Mouse (Mus musculus) intestine, embryonic 14.5 days (tissue): ENCODE measurements around the gene Atg4b. TPM values are rescaled to one million over a fixed set of nuclear protein-coding genes. Genes with fewer than 3 reads are reported as not detected.
A peak's percentile ranks its signal among the peaks of the same experiment; 100 is the strongest.

Experiments
- ATAC-seq: fragments of 200-750 bp; cut with Nextera tagmentation; replicated peaks from 2 replicates; pipeline ENCODE4 v1.8.0; 2017; ENCODE audit warnings: low read depth, moderate number of reproducible peaks, moderate TSS enrichment, moderate library complexity; ENCODE audit not compliant: low FRiP score, low TSS enrichment
- DNase-seq: peaks from one replicate; pipeline ENCODE4 v3.0.0-alpha.2; 2018; ENCODE audit warnings: low spot score
- H3K27ac ChIP-seq: fragments of 300-500 bp; sonication (generic); 2 replicates; pipeline ENCODE4 v1.5.1; 2014; ENCODE audit warnings: low read depth, mild to moderate bottlenecking, control low read depth
- H3K27me3 ChIP-seq: fragments of 300-500 bp; sonication (generic); replicated peaks from 2 replicates; pipeline ENCODE4 v1.6.1; 2014; ENCODE audit warnings: low read length, control low read depth; ENCODE audit not compliant: control insufficient read depth, insufficient read depth
- H3K36me3 ChIP-seq: fragments of 300-500 bp; sonication (generic); 2 replicates; pipeline ENCODE4 v1.6.1; 2014; ENCODE audit warnings: low read length, control low read depth; ENCODE audit not compliant: control insufficient read depth, insufficient read depth
- H3K4me1 ChIP-seq: fragments of 300-500 bp; sonication (generic); replicated peaks from 2 replicates; pipeline ENCODE4 v1.6.1; 2014; ENCODE audit warnings: low read length, control low read depth, mixed read lengths; ENCODE audit not compliant: control insufficient read depth, insufficient read depth
- H3K4me2 ChIP-seq: fragments of 300-500 bp; sonication (generic); 2 replicates; pipeline ENCODE4 v1.6.1; 2014; ENCODE audit warnings: low read length
- H3K4me3 ChIP-seq: fragments of 300-500 bp; sonication (generic); 2 replicates; pipeline ENCODE4 v1.5.1; 2014; ENCODE audit warnings: low read depth, low read length, control low read depth, mixed read lengths
- H3K9ac ChIP-seq: fragments of 300-500 bp; sonication (generic); 2 replicates; pipeline ENCODE4 v1.6.1; 2014; ENCODE audit warnings: mild to moderate bottlenecking, low read length
- H3K9me3 ChIP-seq: fragments of 300-500 bp; sonication (generic); 2 replicates; pipeline ENCODE4 v1.6.1; 2016; ENCODE audit warnings: low read length, control low read depth; ENCODE audit not compliant: control insufficient read depth
- WGBS: fragments of 180-500 bp; shearing (Covaris S2); extraction: QIAGEN DNeasy Blood & Tissue Kit; methylation state at CpG from one replicate; pipeline ENCODE4 v1.1.7; 2014; 5-methylcytosine and 5-hydroxymethylcytosine counted together
- polyA plus RNA-seq: library from polyadenylated mRNA; unstranded; fragments of >200 nt; fragmentation: Nextera tagmentation; extraction: Ambion mirVana; gene quantifications from 2 replicates; pipeline ENCODE4 v1.2.1, GENCODE M21; 2014

The Atg4b gene
- polyA plus RNA-seq, 1 experiment from 2014 or later, result 82.4 TPM

DNA sequence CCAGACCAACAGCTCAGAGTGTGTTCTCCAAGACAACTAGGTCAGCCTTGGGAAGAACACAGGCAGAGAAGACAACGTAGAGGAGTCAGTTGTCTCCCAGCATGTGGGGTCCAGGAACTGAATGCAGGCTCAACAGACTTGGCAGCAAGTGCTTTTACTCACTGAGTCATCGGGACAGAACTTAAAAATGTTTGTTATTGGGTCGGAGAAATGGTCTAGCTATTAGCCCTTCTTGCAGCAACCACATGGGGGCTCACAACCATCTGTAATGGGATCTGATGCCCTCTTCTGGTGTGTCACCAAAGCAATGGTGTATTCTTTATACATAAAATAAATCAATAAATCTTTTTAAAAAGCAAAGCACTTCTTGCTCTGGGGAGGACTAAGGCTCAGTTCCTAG is 25.2 kb upstream of the Atg4b start:
- Histone ChIP-seq H3K36me3 (peaks cover 24% of the 10 kb centered on the region), H3K9me3 (no peaks in the 10 kb centered on the region), H3K4me2 (no peak overlapping the region), H3K4me3 (no peak overlapping the region), H3K27me3 (no peaks in the 10 kb centered on the region), H3K4me1 (no peaks in the 10 kb centered on the region), H3K27ac (no peak overlapping the region), H3K9ac (no peak overlapping the region)
- ATAC-seq, result no peak
- no peak for DNase-seq
- WGBS, result 84% methylated on average over 3 of the region's 3 CpGs

- H3K27ac ChIP-seq, result no peak overlapping the region
- no peaks in the 10 kb centered on the region for H3K4me1 ChIP-seq
- peaks cover 24% of the 10 kb centered on the region for H3K36me3 ChIP-seq
- no peaks in the 10 kb centered on the region for H3K27me3 ChIP-seq
- H3K9ac ChIP-seq, result no peak overlapping the region
- H3K4me2 ChIP-seq, result no peak overlapping the region
- 63% methylated on average over 3 of the region's 3 CpGs for WGBS
- peak; percentile 69 for DNase-seq
- ATAC-seq, result 0 out of 2 replicates have a peak, but pooled peaks have one; percentile 28
- no peaks in the 10 kb centered on the region for H3K9me3 ChIP-seq
- no peak overlapping the region for H3K4me3 ChIP-seq
These were observed 24.3 kb upstream of the Atg4b start for GRCm38 (mm10) chr1:93726974-93727373.

DNA sequence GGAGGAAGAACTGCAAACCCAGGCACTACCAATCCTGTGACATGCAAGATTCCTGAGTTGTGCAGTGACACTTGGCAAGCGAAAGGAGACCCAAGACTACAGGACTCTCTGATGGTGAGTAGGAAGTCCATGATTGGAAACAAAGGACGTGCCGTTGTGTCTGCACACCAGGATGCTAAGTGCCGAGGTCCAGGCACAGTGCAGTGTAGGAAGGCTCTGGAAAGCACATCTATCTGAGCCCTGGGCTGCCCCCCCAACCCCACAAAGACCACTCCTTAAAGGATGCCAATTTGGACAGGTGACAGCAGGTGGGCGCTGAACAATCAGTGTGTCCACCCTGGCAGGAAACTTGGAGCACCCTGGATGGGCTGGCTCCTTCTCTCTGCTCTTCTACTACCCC is 20.2 kb upstream of the Atg4b start:
- H3K9ac ChIP-seq, result no peak overlapping the region
- H3K36me3 ChIP-seq, result no peaks in the 10 kb centered on the region
- WGBS, result 92% methylated on average over 5 of the region's 5 CpGs
- no peak overlapping the region for H3K4me3 ChIP-seq
- H3K4me1 ChIP-seq, result no peaks in the 10 kb centered on the region
- no peaks in the 10 kb centered on the region for H3K27me3 ChIP-seq
- no peaks in the 10 kb centered on the region for H3K9me3 ChIP-seq
- ATAC-seq (0 out of 2 replicates have a peak, but pooled peaks have one; percentile 30), DNase-seq (no peak)
- H3K4me2 ChIP-seq, result no peak overlapping the region
- no peak overlapping the region for H3K27ac ChIP-seq

DNA sequence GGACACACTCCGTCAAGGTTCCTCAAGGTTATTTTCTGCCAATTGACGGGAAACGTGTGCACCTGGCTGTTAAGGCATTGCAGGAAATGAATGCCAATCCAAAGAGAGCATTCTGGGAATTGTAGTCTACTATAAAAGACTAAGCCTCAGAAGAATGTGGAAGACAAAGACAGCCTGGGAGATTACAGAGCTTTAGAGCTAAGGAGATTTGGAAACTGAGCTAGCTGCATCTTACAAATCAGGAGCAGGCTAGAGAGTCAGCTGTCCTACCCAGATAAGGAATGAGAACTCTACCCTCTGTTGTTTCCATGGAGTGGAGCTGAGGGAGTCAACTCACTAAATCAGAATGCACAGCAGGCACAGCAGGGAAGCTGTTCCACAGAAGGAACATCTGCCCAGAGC is 19.4 kb upstream of the Atg4b start:
- Histone ChIP-seq H3K27me3 (no peaks in the 10 kb centered on the region), H3K4me2 (peak overlapping the region; percentile 14; the same call in 1 of the 2 replicates), H3K36me3 (no peaks in the 10 kb centered on the region), H3K27ac (no peak overlapping the region), H3K4me3 (no peak overlapping the region), H3K9me3 (no peaks in the 10 kb centered on the region), H3K9ac (no peak overlapping the region), H3K4me1 (no peaks in the 10 kb centered on the region)
- DNase-seq, result no peak
- WGBS, result 22% methylated on average over 3 of the region's 3 CpGs
- ATAC-seq, result no peak

DNA sequence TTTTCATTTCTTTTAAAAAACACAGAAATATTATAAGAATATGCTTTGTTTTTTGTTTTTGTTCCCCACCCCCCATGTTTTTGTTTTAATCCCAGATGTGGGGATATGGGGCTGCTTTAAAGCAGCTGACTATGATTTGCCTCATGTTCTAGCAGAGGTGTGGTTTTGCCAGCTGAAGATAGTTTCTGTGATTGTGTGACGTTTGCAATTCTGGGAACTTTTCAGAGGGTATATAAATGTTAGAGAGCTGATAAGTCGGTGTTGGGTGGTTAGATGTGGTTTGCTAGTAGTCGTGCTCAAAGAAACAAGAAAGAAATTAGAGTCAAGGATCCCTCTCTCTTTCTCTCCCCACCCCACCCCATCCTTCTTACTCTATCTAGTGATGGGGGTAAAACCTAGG is 15.4 kb upstream of the Atg4b start:
- Histone ChIP-seq H3K27me3 (no peaks in the 10 kb centered on the region), H3K9me3 (no peaks in the 10 kb centered on the region), H3K9ac (no peak overlapping the region), H3K36me3 (no peaks in the 10 kb centered on the region), H3K4me2 (no peak overlapping the region), H3K4me1 (no peaks in the 10 kb centered on the region), H3K4me3 (no peak overlapping the region), H3K27ac (no peak overlapping the region)
- WGBS, result 85% methylated on average over 3 of the region's 3 CpGs
- no peak for DNase-seq
- no peak for ATAC-seq

GRCm38 (mm10) chr1:93737711-93738110 is 13.6 kb upstream of the Atg4b start:
- WGBS, result 92% methylated on average over 5 of the region's 5 CpGs
- DNase-seq (no peak), ATAC-seq (no peak)
- no peak overlapping the region for H3K27ac ChIP-seq
- no peak overlapping the region for H3K4me3 ChIP-seq
- H3K4me1 ChIP-seq, result no peaks in the 10 kb centered on the region
- no peak overlapping the region for H3K9ac ChIP-seq
- H3K36me3 ChIP-seq, result no peaks in the 10 kb centered on the region
- H3K9me3 ChIP-seq, result no peaks in the 10 kb centered on the region
- no peaks in the 10 kb centered on the region for H3K27me3 ChIP-seq
- H3K4me2 ChIP-seq, result no peak overlapping the region

- DNase-seq (no peak), ATAC-seq (no peak)
- no peaks in the 10 kb centered on the region for H3K27me3 ChIP-seq
- H3K4me3 ChIP-seq, result no peak overlapping the region
- H3K4me2 ChIP-seq, result no peak overlapping the region
- no peak overlapping the region for H3K9ac ChIP-seq
- H3K4me1 ChIP-seq, result no peaks in the 10 kb centered on the region
- H3K36me3 ChIP-seq, result 0 out of 2 replicates have a peak, but pooled peaks cover 4% of the 10 kb centered on the region
- no peak overlapping the region for H3K27ac ChIP-seq
- WGBS, result 91% methylated on average over 2 of the region's 2 CpGs
- no peaks in the 10 kb centered on the region for H3K9me3 ChIP-seq
These were observed 10.6 kb upstream of the Atg4b start for GRCm38 (mm10) chr1:93740671-93741070.

DNA sequence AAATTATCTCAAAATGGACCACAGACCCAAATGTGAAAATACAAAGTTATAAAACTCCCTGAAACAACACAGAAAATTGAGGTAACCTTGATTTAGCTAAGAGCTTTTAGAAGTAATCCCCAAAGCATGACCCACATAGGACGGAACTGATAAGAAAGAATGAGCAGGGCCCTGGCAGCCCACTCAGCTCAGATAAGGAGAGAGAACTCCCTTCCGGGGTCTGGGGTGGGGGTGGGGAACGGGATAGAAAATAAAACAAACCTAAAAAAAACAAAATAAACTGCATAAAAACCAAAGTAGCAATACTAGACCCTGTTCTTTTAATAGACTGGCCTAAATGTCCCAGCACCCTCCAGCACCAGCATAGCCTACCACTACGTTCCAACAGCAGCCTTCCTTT is 9.3 kb upstream of the Atg4b start:
- WGBS, result 61% methylated on average over 4 of the region's 4 CpGs
- Histone ChIP-seq H3K27me3 (no peaks in the 10 kb centered on the region), H3K9me3 (no peaks in the 10 kb centered on the region), H3K27ac (no peak overlapping the region), H3K9ac (no peak overlapping the region), H3K4me2 (no peak overlapping the region), H3K4me3 (no peak overlapping the region), H3K4me1 (no peaks in the 10 kb centered on the region), H3K36me3 (peaks cover 10% of the 10 kb centered on the region; the same call in 1 of the 2 replicates)
- DNase-seq (no peak), ATAC-seq (no peak)

DNA sequence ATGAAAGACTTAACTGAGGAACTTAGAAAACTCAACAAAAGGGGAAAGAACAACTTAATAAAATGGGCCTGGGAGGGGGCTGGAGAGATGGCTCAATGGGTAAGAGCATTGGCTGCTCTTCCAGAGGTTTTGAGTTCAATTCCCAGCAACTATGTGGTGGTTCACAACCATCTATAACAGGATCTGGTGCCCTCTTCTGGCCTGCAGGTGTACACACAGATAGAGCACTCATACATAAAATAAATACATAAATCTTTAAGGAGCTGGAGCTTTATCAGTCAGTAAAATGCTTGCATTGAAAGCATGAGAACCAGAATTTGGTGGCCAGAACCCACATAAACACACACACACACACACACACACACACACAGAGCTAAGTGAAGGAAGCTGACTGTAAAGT is 8.4 kb upstream of the Atg4b start:
- DNase-seq (no peak), ATAC-seq (no peak)
- no peaks in the 10 kb centered on the region for H3K27me3 ChIP-seq
- no peaks in the 10 kb centered on the region for H3K9me3 ChIP-seq
- H3K4me3 ChIP-seq, result no peak overlapping the region
- H3K27ac ChIP-seq, result no peak overlapping the region
- no peaks in the 10 kb centered on the region for H3K4me1 ChIP-seq
- no peak overlapping the region for H3K4me2 ChIP-seq
- H3K9ac ChIP-seq, result no peak overlapping the region
- peaks cover 10% of the 10 kb centered on the region; the same call in 1 of the 2 replicates for H3K36me3 ChIP-seq
